Mouse (Mus musculus) ES-Bruce4 (cell line): ENCODE results near the gene Crx.

Experiments
- CTCF ChIP-seq: IDR thresholded peaks from one replicate; pipeline ENCODE4 v1.8.1; 2011; ENCODE audit warnings: low read depth, low read length
- POLR2A ChIP-seq: IDR thresholded peaks from one replicate; pipeline ENCODE4 v1.8.1; 2011; ENCODE audit warnings: low read length; ENCODE audit not compliant: insufficient read depth

DNA sequence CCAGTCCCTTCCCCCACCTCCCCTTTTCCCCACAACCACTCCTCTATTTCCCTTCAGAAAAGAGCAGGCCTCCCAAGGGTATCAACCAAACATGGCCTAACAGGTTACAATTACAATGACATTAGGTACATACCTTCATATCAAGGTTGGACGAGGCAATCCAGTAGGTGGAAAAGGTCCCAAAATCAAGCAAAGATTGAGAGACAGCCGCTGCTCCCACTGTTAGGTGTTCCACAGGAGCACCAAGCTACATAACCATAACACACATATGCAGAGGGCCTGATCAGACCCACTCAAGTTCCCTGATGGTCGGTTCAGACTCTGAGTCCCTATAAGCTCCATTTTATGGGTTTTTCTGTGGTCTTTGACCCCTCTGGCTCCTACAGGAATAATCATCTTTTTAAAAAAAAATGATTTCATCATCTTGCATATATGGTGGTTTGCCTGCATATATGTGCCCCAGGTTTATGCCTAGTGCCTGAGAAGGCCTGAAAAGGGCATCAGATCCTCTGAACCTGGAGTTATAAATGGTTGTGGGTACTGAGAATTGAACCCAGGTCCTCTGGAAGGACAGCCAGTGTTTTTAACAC is 36.5 kb upstream of the Crx start:
- no peak for TF ChIP-seq POLR2A
- no peak for TF ChIP-seq CTCF
